Mouse (Mus musculus): ENCODE results near the gene Pros1. TPM values are rescaled to one million over a fixed set of nuclear protein-coding genes. Genes with fewer than 3 reads are reported as not detected.

The Pros1 gene
- total and polyA plus RNA-seq, 3 experiments, result 2.0 to 46.3 (median 13.8) TPM

GRCm38 (mm10) chr16:62895824-62896223, 41.7 kb downstream of the Pros1 start:
- peaks cover 2% of the 10 kb centered on the region for H3K36me3 ChIP-seq (replicated peaks)
- H3K9me3 ChIP-seq (replicated peaks), result no peaks in the 10 kb centered on the region
- no peak for TF ChIP-seq POLR2AphosphoS5 (IDR thresholded peaks at IDR 0.05; ENCODE audit: insufficient replicate concordance, low read depth, low read length)
- TF ChIP-seq TAL1 (conservative IDR thresholded peaks at IDR 0.05; ENCODE audit: low read depth, low read length), result no peak
- TF ChIP-seq CTCF (IDR thresholded peaks at IDR 0.05; ENCODE audit: low read depth, low read length), result no peak
- no peak for TF ChIP-seq GATA2 (IDR thresholded peaks at IDR 0.05; ENCODE audit: borderline replicate concordance, low read depth, low read length)
- no peak for TF ChIP-seq GATA1 (IDR thresholded peaks at IDR 0.05; ENCODE audit: borderline replicate concordance, low read length)
- ATAC-seq (ENCODE audit: extremely low read depth, insufficient number of reproducible peaks, low FRiP score, poor library complexity, severe bottlenecking) (peak; percentile 60), DNase-seq (ENCODE audit: low spot score) (no peak)
- H3K4me1 ChIP-seq (ENCODE audit: insufficient read depth, low read depth, low read length), result no peaks in the 10 kb centered on the region; the same call in 1 of the 2 replicates
- no peaks in the 10 kb centered on the region for H3K27me3 ChIP-seq (ENCODE audit: insufficient read depth, low read length)
- H3K4me3 ChIP-seq (ENCODE audit: low read depth, low read length), result no peak overlapping the region

DNA sequence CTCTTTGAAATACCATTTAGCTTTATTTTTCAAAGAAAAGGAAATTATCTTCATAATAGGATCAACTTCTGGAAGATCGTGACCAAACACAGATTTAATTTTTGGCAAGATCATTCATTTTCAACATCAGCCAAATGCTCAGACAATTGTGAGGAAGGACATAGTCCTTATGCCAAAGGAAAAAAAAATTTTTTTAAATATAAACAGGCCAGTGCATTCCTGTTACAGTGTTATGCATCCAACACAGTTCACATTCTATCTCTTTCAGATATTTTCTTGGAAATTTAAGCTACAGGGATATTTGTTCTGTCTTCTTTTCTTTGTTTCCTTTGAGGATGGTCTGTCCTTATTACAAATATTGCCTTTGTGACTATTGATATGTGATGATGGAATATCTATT, 57.3 kb downstream of the Pros1 start:
- no peaks in the 10 kb centered on the region for H3K4me1 ChIP-seq (ENCODE audit: insufficient read depth, low read depth, low read length)
- no peaks in the 10 kb centered on the region for H3K9me3 ChIP-seq (replicated peaks)
- no peak for TF ChIP-seq POLR2AphosphoS5 (IDR thresholded peaks at IDR 0.05; ENCODE audit: insufficient replicate concordance, low read depth, low read length)
- no peak for TF ChIP-seq GATA1 (IDR thresholded peaks at IDR 0.05; ENCODE audit: borderline replicate concordance, low read length)
- no peak for TF ChIP-seq GATA2 (IDR thresholded peaks at IDR 0.05; ENCODE audit: borderline replicate concordance, low read depth, low read length)
- no peak for TF ChIP-seq TAL1 (conservative IDR thresholded peaks at IDR 0.05; ENCODE audit: low read depth, low read length)
- TF ChIP-seq CTCF (IDR thresholded peaks at IDR 0.05; ENCODE audit: low read depth, low read length), result no peak
- no peak for ATAC-seq (ENCODE audit: extremely low read depth, insufficient number of reproducible peaks, low FRiP score, poor library complexity, severe bottlenecking)
- no peak for DNase-seq (ENCODE audit: low spot score)
- peaks cover 3% of the 10 kb centered on the region for H3K36me3 ChIP-seq (replicated peaks)
- H3K4me3 ChIP-seq (ENCODE audit: low read depth, low read length), result no peak overlapping the region
- H3K27me3 ChIP-seq (ENCODE audit: insufficient read depth, low read length), result no peaks in the 10 kb centered on the region

DNA sequence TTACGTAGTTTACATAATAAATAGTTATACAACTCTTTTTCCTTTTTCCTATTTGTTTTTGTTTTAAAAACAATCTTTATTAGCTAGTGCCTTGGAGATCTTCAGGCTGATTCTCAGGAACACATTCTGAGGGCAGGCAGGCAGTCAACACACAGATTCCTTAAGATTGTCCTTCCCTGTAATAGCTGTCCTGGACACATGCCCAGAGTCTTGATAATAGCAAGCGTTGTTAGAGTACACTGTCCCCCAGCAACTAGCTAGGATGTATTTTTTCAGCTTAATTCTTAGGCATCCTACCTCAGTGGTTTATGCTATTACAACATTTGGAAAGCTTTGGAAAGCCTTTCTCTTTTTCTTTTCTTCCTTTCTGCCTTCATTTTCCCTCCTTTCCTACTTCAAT, 58.1 kb downstream of the Pros1 start:
- DNase-seq (ENCODE audit: low spot score) (no peak), ATAC-seq (ENCODE audit: extremely low read depth, insufficient number of reproducible peaks, low FRiP score, poor library complexity, severe bottlenecking) (no peak)
- no peaks in the 10 kb centered on the region for H3K4me1 ChIP-seq (ENCODE audit: insufficient read depth, low read depth, low read length)
- H3K36me3 ChIP-seq (replicated peaks), result peaks cover 3% of the 10 kb centered on the region
- H3K9me3 ChIP-seq (replicated peaks), result no peaks in the 10 kb centered on the region
- TF ChIP-seq TAL1 (conservative IDR thresholded peaks at IDR 0.05; ENCODE audit: low read depth, low read length) (no peak), CTCF (IDR thresholded peaks at IDR 0.05; ENCODE audit: low read depth, low read length) (no peak), POLR2AphosphoS5 (IDR thresholded peaks at IDR 0.05; ENCODE audit: insufficient replicate concordance, low read depth, low read length) (no peak), GATA1 (IDR thresholded peaks at IDR 0.05; ENCODE audit: borderline replicate concordance, low read length) (no peak), GATA2 (IDR thresholded peaks at IDR 0.05; ENCODE audit: borderline replicate concordance, low read depth, low read length) (no peak)
- no peaks in the 10 kb centered on the region for H3K27me3 ChIP-seq (ENCODE audit: insufficient read depth, low read length)
- no peak overlapping the region for H3K4me3 ChIP-seq (ENCODE audit: low read depth, low read length)

DNA sequence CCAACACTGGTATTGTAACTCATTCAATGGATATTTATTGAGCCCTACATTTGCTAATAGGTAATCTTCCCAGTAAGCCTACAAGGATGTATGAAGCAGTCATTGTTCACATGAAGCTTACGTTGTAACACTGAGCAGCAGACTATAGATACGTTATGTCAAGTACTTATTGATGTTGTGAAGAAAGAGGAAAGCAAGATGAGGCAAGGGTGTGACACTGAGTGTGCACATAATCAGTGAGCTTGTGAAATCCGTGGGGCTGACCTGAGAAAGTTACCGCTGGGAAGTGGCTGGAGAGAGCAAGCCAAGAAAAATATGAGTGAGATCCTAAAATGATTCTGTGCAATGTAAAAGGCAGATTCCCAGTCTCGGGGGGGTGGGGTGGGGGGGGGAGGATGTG, 61.4 kb downstream of the Pros1 start:
- ATAC-seq (ENCODE audit: extremely low read depth, insufficient number of reproducible peaks, low FRiP score, poor library complexity, severe bottlenecking), result no peak
- DNase-seq (ENCODE audit: low spot score), result no peak
- H3K36me3 ChIP-seq (replicated peaks), result peaks cover 3% of the 10 kb centered on the region
- H3K4me3 ChIP-seq (ENCODE audit: low read depth, low read length), result no peak overlapping the region
- no peaks in the 10 kb centered on the region for H3K27me3 ChIP-seq (ENCODE audit: insufficient read depth, low read length)
- no peaks in the 10 kb centered on the region for H3K4me1 ChIP-seq (ENCODE audit: insufficient read depth, low read depth, low read length)
- TF ChIP-seq TAL1 (conservative IDR thresholded peaks at IDR 0.05; ENCODE audit: low read depth, low read length) (no peak), CTCF (IDR thresholded peaks at IDR 0.05; ENCODE audit: low read depth, low read length) (no peak), GATA1 (IDR thresholded peaks at IDR 0.05; ENCODE audit: borderline replicate concordance, low read length) (no peak), POLR2AphosphoS5 (IDR thresholded peaks at IDR 0.05; ENCODE audit: insufficient replicate concordance, low read depth, low read length) (no peak), GATA2 (IDR thresholded peaks at IDR 0.05; ENCODE audit: borderline replicate concordance, low read depth, low read length) (no peak)
- H3K9me3 ChIP-seq (replicated peaks), result no peaks in the 10 kb centered on the region

- no peak for ATAC-seq (ENCODE audit: extremely low read depth, insufficient number of reproducible peaks, low FRiP score, poor library complexity, severe bottlenecking)
- Histone ChIP-seq H3K9me3 (replicated peaks) (no peaks in the 10 kb centered on the region), H3K4me3 (ENCODE audit: low read depth, low read length) (no peak overlapping the region), H3K36me3 (replicated peaks) (no peaks in the 10 kb centered on the region), H3K4me1 (ENCODE audit: insufficient read depth, low read depth, low read length) (no peaks in the 10 kb centered on the region), H3K27me3 (ENCODE audit: insufficient read depth, low read length) (no peaks in the 10 kb centered on the region)
- no peak for TF ChIP-seq GATA1 (IDR thresholded peaks at IDR 0.05; ENCODE audit: borderline replicate concordance, low read length)
- no peak for TF ChIP-seq CTCF (IDR thresholded peaks at IDR 0.05; ENCODE audit: low read depth, low read length)
- no peak for TF ChIP-seq GATA2 (IDR thresholded peaks at IDR 0.05; ENCODE audit: borderline replicate concordance, low read depth, low read length)
- TF ChIP-seq TAL1 (conservative IDR thresholded peaks at IDR 0.05; ENCODE audit: low read depth, low read length), result no peak
- no peak for TF ChIP-seq POLR2AphosphoS5 (IDR thresholded peaks at IDR 0.05; ENCODE audit: insufficient replicate concordance, low read depth, low read length)
- no peak for DNase-seq (ENCODE audit: low spot score)
Measured at GRCm38 (mm10) chr16:62922245-62922644, 68.1 kb downstream of the Pros1 start.

DNA sequence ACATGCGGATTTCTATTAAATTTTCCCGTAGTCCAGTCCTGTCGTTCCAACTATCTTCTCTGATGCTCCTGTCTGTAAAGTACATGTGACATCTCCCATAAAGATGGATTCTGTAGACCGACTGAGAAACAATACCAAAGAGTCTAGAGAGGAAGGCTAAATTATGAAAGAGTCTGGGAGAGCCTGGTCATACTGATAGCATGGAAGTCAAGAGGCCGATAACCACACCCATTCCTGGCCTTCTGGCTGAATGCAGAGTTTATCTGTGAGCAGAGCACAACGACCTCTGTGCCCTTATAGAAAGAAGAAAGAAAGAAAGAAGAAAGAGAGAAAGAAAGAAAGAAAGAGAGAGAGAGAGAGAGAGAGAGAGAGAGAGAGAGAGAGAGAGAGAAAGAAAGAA, 77.2 kb downstream of the Pros1 start:
- H3K4me3 ChIP-seq (ENCODE audit: low read depth, low read length), result no peak overlapping the region
- TF ChIP-seq POLR2AphosphoS5 (IDR thresholded peaks at IDR 0.05; ENCODE audit: insufficient replicate concordance, low read depth, low read length) (no peak), GATA1 (IDR thresholded peaks at IDR 0.05; ENCODE audit: borderline replicate concordance, low read length) (no peak), CTCF (IDR thresholded peaks at IDR 0.05; ENCODE audit: low read depth, low read length) (no peak), TAL1 (conservative IDR thresholded peaks at IDR 0.05; ENCODE audit: low read depth, low read length) (no peak), GATA2 (IDR thresholded peaks at IDR 0.05; ENCODE audit: borderline replicate concordance, low read depth, low read length) (no peak)
- H3K9me3 ChIP-seq (replicated peaks), result no peaks in the 10 kb centered on the region
- H3K4me1 ChIP-seq (ENCODE audit: insufficient read depth, low read depth, low read length), result no peaks in the 10 kb centered on the region
- DNase-seq (ENCODE audit: low spot score) (no peak), ATAC-seq (ENCODE audit: extremely low read depth, insufficient number of reproducible peaks, low FRiP score, poor library complexity, severe bottlenecking) (no peak)
- H3K27me3 ChIP-seq (ENCODE audit: insufficient read depth, low read length), result no peaks in the 10 kb centered on the region
- no peaks in the 10 kb centered on the region for H3K36me3 ChIP-seq (replicated peaks)

Data from G1E (cell line).